Mouse (Mus musculus) stomach, postnatal 0 days (tissue): ENCODE measurements around the gene Arf1.

Experiments
- CTCF ChIP-seq: IDR thresholded peaks from 2 replicates; pipeline ENCODE4 v1.5.1; 2016; ENCODE audit warnings: antibody characterized with exemption, low read depth, mild to moderate bottlenecking, moderate library complexity
- EP300 ChIP-seq: optimal IDR thresholded peaks from 2 replicates; pipeline ENCODE3; 2016; ENCODE audit warnings: antibody characterized with exemption

- TF ChIP-seq EP300 = no peak
- TF ChIP-seq CTCF = no peak
These were observed 51.6 kb downstream of the Arf1 start for GRCm38 (mm10) chr11:59176475-59176874.
